Mouse (Mus musculus) layer of hippocampus, adult 18-20 months (tissue): ENCODE results near the gene Ap3m1. TPM values are rescaled to one million over a fixed set of nuclear protein-coding genes. Genes with fewer than 3 reads are reported as not detected.

ENCODE experiments used
- DNase-seq, 2 experiments: peaks; one replicate each; pipeline ENCODE4 v3.0.0; 2022; ENCODE audit warnings: low spot score in 2 of 2
- total RNA-seq, 2 experiments: library from RNA; stranded (reverse); gene quantifications; 2 replicates each; pipeline ENCODE4 v1.2.3; 2021

Gene Ap3m1
- total RNA-seq, 2 experiments from 2014 or later = 67.2 to 70.5 TPM

DNA sequence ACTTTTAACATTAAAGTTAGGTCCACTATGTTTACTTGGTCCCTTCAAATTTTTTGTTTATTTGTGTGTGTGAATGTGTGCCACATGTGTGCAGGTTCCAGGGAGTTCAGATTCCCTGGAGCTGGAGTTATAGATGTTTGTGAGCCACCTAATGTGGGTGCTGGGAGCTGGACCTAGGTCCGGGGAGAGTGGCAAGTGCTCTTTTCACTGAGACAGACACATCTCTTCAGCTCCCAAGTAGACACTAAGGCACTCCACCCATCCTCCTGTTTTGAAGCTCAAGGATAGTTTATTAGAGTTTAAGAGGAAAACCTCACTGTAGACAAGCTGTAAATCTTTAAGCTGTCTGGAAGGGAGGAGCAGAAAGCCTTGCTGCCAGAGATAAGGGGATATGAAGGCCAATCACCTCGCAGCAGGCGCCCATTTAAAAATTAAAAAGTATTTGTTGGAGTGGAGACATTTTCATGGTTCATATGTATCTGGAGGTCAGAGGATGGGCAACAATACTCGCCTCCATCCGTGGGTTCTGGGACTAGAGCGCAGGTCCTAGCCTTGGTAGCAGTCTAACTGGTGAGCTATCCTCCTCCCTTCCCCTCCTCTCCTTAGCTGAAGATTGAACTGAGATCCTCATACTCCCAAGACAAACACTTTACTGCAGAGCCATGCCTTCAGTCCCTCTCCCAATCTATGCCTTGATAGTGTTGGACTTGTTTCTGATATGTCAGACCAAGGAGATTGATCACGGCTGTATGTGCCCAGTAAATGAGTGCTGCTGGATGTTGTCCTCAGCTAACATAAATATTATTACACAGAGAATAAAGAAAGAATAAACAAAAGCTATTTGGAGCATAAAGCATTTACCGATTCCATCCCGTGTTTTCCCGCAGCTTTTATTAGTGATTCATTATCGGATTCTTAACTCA, 22.4 kb upstream of the Ap3m1 start:
- no peak for DNase-seq

DNA sequence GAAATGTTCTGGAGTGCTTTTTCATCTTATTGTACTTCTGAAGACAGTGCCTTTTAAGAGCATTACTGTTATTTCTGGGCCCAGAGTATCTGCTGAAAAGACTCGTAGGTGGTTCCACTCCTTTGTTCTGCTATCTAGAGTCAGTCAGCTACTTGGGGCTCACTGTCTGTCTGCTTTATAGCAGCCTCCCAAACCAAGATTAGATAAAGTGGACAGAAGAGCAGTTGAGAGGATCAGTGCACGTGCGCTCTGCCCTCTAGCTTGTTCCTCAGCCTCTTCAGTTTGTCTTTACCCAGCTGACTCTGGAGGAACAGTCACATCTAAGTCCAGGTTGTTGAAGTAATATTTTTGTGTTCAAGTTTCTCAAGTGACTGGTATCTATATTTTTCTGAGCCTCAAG, 21.7 kb upstream of the Ap3m1 start:
- no peak for DNase-seq

DNA sequence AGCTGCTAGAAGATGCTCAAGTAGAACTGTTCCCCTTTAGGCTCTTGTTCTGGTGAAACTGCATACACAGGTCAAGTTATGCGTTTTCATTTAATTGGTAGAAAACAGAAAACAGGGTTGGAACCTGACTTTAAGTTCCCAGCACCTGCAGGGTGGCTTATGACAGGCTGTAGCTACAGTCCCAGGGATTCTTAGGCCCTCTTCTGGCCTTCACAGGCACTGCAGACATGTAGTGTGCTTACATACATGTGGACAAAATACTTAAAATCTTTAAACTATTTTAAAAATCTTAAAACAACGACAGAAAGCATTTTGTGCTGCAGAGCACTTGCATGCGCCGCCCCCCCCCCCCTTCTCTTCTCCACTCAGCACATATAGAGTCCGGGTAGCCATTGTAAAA, 17.3 kb upstream of the Ap3m1 start:
- DNase-seq = no peak

DNA sequence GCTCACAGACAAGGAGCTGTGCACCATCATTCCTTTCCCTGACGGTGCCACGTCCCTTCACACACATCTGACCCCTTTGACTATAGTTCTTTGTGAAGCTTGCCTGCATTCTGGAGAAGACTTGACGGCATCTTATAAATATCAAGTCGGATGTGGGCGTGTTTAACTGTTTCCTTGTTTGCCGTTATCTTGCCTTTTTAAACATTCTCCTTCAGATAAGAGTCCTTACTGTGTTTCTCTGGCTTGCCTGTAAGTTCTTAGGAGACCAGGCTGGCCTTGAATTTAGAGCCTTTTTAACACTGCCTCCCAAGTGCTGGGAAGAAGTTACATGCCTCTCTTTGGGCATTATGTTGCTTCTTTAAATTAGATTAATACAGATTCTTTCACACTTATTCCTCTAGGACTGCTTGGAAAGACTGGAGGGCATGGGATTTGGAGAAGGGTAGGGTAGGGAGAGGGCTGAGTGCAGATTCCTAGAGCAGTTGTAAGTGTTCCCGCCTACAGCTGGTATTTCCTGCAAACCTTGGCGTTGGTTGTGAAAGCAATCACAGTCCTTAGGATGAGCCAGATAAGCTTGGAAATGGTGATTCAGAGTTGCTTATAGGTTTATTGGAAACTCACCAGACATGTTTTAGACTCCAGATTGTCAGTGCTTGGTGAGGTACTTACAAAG, 13.3 kb upstream of the Ap3m1 start:
- no peak for DNase-seq

DNA sequence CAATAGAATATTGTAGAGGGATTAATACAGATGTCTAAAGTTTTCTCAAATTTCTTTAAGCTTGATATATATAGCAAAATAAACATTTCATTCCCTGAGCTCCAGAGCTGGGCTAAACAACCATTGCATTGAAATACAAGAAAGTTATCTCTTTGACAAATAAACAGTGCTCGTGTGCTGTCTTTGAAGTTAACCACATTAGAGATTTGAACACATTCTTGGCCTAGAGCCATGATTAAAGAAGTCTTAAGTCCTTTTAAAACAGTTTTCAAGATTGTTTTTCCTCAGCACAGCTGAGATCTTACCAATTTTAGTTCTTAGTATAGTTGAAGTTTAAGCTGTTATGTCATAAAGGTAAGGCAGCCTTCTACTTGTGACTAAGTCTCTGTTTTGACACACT, 12.0 kb upstream of the Ap3m1 start:
- no peak for DNase-seq

DNA sequence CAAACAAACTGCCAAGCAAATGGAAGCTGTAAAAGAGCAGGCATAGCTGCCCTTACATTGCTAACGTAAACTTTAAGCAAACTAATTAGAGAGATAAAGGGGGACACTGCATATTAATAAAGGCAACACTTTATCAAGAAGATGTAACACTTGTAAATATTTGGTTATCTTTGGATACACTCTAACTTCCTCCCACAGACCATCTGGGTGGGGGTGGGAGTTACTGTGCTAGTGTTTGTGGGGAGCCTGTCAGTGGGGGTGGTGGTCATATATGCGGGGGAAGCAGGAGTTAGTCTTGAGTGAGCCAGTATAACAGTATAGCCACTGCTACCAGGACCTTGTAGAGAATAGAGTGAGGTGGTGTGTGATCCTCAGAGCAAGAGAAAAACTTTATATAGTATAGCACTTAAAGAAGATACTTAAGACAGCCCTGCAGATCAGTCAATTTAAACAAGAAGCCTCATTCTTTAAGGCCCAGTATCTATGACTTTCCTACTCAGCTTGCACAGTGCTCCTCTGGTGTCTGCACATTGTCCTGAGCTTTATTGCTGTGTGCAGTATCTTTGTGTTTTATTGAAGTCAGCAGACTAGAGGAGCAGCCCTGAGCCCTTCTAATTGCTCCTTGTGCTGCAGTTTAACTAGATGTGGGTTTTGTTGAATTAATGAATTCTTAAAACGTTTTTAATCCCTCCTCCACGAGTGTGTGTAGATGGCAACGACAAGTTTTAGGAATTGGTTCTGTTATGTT, 10.6 kb upstream of the Ap3m1 start:
- DNase-seq = no peak

DNA sequence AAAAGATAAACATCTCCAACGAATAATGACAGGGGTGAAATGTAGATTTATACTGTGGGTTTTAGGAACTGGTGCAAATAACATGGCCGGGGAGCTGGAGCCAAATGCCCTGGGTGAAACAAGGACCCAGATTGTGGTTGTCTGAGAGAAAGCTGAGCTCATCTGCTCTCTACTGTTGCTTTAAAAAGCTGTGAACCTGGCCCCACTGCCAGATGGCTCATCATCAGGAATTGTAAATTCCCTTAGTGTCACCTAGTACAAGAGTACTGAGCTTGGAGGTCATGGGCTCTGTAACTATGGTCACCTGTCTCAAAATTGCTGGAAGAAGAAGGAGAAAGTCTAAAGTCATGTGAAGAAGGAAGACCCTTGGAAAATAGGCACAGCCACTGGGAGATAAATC, 6.7 kb upstream of the Ap3m1 start:
- DNase-seq = no peak

DNA sequence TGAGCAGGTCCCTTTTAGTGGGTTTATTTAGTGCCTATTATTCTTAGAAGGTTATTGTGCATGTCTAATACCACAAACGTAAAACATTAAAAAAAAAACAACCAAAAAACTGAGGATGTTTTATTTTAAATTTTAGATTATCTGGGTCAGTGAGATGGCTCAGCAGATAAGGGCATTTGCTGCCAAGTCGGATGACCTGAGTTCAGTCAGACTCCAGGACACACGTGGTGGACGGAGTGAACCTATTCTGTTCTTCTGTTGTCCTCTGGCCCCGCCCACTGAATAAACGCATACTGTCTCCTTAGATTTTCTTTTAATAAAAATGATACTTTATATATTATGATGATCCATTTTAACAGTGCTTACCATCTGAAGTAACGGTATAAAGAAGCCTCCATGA, 1.3 kb upstream of the Ap3m1 start:
- DNase-seq = no peak

DNA sequence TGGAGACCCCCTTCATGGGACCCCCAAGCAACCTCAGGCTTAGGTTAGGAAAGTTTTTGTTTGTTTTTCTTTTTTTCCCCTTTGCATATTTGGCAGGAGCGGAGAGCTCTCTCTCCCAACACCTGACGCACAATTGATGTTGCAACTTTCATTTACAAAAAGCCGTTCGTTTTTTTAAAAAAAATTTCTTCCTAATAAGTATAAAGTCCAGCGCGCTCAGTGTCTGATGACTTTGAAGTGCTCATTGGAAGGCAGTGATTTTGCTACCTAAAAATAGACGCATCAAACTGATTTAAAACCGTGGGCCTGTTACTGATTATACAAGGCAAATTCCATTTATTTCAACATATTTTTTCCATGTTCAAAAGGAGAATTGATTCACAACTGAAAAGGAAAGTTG, 843 bp upstream of the Ap3m1 start:
- no peak for DNase-seq

DNA sequence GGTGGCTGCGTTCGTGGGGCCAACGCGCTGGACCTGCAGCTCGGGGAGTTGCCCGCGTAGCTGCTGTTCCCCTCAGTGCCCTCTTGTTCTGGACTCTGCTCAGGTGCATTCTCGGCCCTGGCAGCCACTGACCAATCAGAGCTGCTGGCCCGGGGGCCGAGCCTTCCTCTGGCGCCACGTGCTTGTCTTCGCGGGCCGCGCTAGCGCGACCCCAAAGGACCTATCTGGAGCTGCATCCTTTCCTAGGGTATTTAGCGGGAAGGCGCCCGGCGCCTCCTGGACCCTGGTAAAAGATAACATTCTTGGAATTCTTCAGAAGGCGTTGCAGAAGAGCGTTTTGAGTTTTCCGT, 448 bp upstream of the Ap3m1 start:
- no peak for DNase-seq

DNA sequence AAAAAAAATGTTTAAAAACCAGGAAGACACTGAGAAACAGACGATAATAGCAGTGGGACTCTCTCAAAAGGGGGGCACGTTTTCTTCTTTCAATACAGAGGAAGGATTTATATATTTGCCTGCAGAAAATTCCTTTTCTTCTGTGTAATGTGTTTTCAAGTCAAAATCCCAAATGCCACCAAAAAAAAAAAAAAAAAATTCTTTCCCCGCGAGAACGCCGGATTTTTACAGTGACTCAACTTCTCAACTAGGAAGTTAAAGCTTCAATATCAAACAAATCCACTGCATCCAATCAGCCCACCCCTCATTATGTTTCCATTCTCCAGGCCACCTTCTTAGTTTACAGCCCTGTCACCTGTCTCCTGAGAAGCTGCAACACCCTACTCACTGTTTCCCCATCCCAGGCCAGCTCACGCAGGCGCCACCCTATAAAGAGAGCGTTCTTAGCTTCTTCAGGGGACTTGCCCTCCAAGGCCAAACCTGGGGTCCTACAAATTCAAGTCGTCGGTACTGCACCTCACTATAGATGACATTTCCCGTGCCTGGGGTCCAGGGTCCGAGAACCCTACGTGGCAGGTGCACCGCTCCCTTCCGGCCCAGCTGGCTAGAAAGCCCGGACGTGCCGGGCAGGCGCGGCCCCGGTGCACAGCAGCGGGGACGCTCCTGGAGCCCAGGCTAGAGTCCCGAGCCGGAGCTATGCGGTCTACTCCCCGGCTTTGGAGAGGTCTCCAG, 762 bp downstream of the Ap3m1 start:
- DNase-seq = no peak

DNA sequence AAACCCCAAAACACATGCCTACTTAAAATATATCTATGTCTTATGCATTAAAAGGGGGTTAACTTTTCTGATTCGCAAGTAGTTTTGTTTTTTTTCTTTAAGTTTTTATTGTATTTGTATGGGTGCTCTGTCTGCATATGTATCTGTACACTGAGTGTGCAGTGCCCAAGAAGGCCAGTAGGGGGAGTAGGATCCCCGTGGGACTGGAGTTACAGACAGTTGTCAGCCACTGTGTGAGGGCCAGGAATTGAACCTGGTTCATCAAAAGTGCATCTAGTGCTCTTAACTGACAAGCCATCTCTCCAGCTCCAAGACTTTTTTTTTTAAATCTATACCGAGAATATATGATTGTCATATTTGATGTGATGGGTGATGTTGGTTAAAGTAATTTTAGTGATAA, 1.6 kb downstream of the Ap3m1 start:
- no peak for DNase-seq

DNA sequence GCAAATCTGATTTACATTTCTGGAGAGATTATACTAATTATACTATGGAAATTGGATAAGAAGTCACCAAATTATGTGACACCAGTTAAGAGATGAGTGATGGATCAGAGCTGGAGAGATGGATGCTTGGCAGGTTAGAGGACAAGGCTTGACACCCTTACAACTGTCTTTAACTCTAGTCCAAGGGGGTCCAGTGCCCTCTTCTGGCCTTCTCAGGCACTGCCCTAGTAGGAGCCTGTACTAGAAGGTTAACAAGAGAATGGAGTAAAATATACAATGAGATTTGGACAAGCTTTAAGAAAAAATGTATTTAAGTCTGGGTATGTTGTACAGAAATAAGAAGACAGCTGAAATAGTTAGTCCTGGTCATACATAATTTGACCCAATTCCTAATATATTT, 3.4 kb downstream of the Ap3m1 start:
- DNase-seq = no peak

DNA sequence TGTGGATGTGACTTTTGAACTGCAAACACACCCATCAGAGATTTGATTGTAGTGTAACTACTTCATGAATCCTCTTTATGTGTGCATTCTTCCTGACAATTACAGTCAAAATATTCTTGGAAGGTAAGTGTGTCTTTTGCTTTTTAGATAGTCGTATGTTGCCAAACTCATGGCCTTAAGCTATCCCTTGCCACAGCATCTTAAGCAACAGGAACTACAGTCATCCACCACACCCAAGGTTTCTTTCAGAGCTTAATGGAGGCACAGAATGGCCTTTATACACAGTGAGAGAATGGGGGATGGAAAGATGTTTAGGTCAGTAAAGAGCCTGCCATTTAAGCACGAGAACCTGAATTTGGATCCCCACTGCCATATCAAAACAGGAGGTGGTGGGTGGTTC, 4.5 kb downstream of the Ap3m1 start:
- no peak for DNase-seq

DNA sequence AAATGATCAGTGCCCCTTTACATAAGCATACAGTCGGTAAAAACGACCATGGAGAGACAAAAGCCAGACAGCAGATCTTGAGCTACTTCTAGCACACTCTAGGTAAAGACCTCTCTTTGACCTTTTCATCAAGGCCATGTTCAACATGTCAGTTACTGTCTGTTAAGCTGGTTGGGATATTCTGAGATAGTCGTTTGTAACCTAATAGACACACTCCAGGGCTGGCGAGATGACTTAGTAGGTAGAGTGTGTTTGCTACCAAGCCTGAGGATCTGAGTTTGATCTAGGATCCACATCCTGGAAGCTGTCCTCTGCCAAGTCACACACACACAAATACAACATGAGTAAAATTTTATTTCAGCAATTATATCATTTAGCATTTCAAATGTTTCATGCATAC, 12.7 kb downstream of the Ap3m1 start:
- DNase-seq = no peak

DNA sequence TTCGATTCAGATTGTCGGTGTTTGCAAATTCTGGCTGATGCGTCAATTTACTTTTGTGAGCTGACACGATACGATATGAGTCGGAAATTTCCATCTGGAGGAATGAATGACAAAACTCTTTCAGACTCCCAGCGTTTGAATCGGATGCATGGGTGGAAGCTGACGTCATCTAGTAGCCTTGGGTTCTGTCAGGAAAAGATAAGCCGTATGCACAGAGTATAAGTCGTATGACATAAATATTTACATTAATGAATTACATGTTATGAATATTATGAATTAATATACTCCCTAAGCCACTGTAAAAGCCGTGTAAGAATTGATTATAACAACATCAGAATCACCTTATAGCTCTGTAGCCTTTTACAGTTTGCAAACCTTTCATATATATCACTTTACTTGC, 13.2 kb downstream of the Ap3m1 start:
- no peak for DNase-seq

DNA sequence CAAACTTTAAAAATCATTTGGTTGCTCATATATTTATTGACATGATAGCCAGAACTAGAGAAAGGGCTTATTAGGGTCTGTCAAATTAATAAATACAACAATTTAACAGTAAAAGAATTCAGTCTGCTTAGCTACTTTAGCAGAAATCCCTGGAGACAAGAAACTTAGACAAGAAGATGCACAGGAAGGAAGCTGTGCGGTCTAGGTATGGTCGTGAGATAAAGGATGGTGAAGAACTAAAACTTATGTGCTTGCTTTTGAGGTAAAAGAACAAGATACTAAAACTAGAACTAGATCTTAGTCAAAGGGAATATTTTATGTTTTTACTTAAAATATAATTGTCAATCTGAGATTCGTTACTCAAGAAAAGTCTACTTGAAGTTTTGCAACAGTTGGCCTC, 17.5 kb downstream of the Ap3m1 start:
- DNase-seq = no peak

DNA sequence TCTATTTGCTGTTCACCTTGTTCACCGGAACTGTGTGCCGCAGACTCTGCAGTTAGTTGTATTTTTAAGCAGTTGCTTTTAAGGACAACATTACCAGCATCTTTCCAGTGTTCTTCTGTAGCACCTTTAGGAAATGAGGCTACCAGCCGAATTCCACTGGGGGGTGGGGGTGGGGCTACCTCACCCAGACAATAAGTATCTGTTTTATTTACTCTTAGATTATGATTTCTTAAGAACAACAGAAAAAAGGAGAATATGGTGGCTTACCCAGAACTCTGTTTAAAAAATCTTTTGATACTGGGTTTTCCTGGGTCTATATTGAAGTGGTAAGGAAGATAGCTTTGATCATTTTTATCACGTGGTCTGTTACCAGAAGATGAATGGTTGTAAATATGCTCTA, 18.0 kb downstream of the Ap3m1 start:
- DNase-seq = no peak

DNA sequence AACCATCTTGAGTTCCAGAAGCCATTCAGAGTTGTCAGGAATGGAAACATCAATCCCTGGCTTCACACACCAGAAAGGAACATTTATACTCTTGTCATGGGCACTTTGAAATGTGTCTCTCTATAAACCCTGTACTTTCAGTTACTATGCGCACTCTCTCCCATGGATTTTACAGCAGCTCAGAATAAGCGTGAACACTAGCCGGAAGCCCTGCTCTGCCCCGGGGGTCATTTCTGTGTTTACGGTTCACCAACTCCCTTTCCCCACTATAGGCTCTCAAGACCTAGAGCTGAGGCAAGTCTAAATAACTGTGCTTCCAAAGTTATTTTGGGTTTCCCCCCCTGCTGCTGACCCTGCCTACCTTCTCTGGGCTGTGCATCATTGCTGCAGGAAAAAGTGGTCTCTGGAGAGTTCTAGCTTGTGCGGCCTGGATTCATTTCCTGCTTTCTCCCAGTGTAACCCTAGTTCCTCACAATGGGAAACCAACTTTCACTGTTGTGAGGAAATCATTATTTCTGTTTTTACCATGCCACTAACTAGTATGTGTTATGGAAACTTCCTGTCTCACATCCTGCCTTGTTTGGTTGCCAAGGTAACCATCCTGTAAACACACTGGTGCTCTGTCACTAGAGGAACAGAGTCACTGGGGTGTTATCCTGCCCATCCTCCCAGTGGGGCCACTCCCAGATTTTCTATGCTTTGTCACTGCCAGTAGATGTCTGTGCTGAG, 20.4 kb downstream of the Ap3m1 start:
- DNase-seq = peak in 1 of 2 experiments; percentile 63

DNA sequence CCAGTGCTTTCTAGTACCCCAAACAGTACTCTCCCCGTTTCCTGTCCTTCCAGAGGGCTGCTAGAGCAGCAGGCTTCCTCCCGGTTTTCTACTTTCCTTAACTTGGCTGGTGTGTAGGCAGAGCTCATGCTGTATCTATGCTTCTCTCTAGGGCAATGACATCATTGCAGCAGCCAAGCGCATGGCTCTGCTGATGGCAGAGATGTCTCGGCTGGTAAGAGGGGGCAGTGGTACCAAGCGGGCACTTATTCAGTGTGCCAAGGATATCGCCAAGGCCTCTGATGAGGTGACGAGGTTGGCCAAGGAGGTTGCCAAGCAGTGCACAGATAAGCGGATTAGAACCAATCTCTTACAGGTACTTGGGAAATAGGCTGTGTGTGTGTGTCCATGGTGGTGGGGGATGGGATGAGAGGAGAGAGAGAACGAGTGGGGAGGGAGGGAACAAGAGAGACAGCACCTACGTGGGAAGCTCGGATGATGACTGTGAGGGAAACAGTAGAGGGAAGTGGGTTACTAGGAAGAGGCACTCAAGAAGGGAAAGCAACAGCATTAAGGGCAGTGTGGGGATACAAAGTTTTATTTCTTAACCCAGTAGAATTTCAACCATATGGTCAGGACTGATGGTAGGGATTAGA, 23.2 kb downstream of the Ap3m1 start:
- DNase-seq = no peak
